Mouse (Mus musculus): ENCODE measurements at regions not wholly inside any gene's neighbourhood (a gene's known extent, or its start where the extent isn't known, plus 50 kb on each side); places are given as distances from the start of the nearest gene placed in this dataset.

GRCm38 (mm10) chr6:89059431-89059975 is 157.5 kb downstream of the Tpra1 start:
- H3K27ac ChIP-seq (ENCODE audit: control insufficient read depth, low read depth, low read length), result no peak overlapping the region
- H3K9me3 ChIP-seq (replicated peaks; ENCODE audit: insufficient read depth, low read length), result no peaks in the 10 kb centered on the region
- no peaks in the 10 kb centered on the region for H3K36me3 ChIP-seq (ENCODE audit: control insufficient read depth in 1 of 2, insufficient read depth in 2 of 2, low read length in 2 of 2)
- H3K4me1 ChIP-seq (ENCODE audit: control insufficient read depth in 1 of 2, insufficient read depth in 2 of 2, low read length in 2 of 2), result no peaks in the 10 kb centered on the region
- TF ChIP-seq POLR2A (IDR thresholded peaks at IDR 0.05; ENCODE audit: control insufficient read depth in 1 of 2, insufficient read depth in 1 of 2, low read depth in 1 of 2, low read length in 2 of 2, poor library complexity in 1 of 2), result no peak
- TF ChIP-seq ELF1 (IDR thresholded peaks at IDR 0.05; ENCODE audit: low read depth, low read length), result no peak
- TF ChIP-seq NRF1 (IDR thresholded peaks at IDR 0.05; ENCODE audit: insufficient read depth, low read depth, low read length, poor library complexity, severe bottlenecking), result no peak
- TF ChIP-seq TCF12 (IDR thresholded peaks at IDR 0.05; ENCODE audit: low read depth, low read length), result no peak
- TF ChIP-seq E2F4 (IDR thresholded peaks at IDR 0.05; ENCODE audit: borderline replicate concordance, low read depth, low read length), result no peak
- no peak for TF ChIP-seq ZNF384 (IDR thresholded peaks at IDR 0.05; ENCODE audit: low read depth, low read length)
- TF ChIP-seq NELFE (IDR thresholded peaks at IDR 0.05; ENCODE audit: low read depth, low read length), result no peak
- TF ChIP-seq SIN3A (IDR thresholded peaks at IDR 0.05; ENCODE audit: low read length), result no peak
- no peak for TF ChIP-seq MXI1 (IDR thresholded peaks at IDR 0.05; ENCODE audit: low read depth, low read length)
- TF ChIP-seq EP300 (IDR thresholded peaks at IDR 0.05; ENCODE audit: low read depth in 1 of 2, low read length in 2 of 2), result no peak
- TF ChIP-seq USF1 (IDR thresholded peaks at IDR 0.05; ENCODE audit: low read depth, low read length), result no peak
- no peak for TF ChIP-seq POLR2AphosphoS2 (IDR thresholded peaks at IDR 0.05; ENCODE audit: low read length)
- no peak for TF ChIP-seq GABPA (IDR thresholded peaks at IDR 0.05; ENCODE audit: low read depth, low read length)
- no peak for TF ChIP-seq CHD2 (IDR thresholded peaks at IDR 0.05; ENCODE audit: low read length)
- TF ChIP-seq MAFK (IDR thresholded peaks at IDR 0.05; ENCODE audit: borderline replicate concordance, low read depth, low read length), result no peak
- no peak for TF ChIP-seq POLR2AphosphoS5 (IDR thresholded peaks at IDR 0.05; ENCODE audit: borderline replicate concordance, low read depth, low read length)
- H3K79me2 ChIP-seq (ENCODE audit: control insufficient read depth, insufficient read depth, low read length, poor library complexity), result no peaks in the 10 kb centered on the region
- DNase-seq (ENCODE audit: low read depth, low spot score), result no peak
- H3K4me3 ChIP-seq (ENCODE audit: control insufficient read depth in 1 of 2, insufficient read depth in 1 of 2, low read depth in 2 of 2, low read length in 2 of 2), result no peak overlapping the region
- no peak overlapping the region for H3K9ac ChIP-seq (ENCODE audit: control insufficient read depth, low read depth, low read length, poor library complexity, severe bottlenecking)
- H3K27me3 ChIP-seq (ENCODE audit: control insufficient read depth in 1 of 2, insufficient read depth in 2 of 2, low read length in 2 of 2), result peaks cover 0 to 5% of the 10 kb centered on the region in 2 experiments; a peak in 2 of 4 replicates

- H3K9me3 ChIP-seq (replicated peaks; ENCODE audit: insufficient read depth, low read length), result no peaks in the 10 kb centered on the region
- no peaks in the 10 kb centered on the region for H3K4me1 ChIP-seq (ENCODE audit: control insufficient read depth in 1 of 2, insufficient read depth in 2 of 2, low read length in 2 of 2)
- H3K79me2 ChIP-seq (ENCODE audit: control insufficient read depth, insufficient read depth, low read length, poor library complexity), result no peaks in the 10 kb centered on the region
- H3K27ac ChIP-seq (ENCODE audit: control insufficient read depth, low read depth, low read length), result no peak overlapping the region
- H3K9ac ChIP-seq (ENCODE audit: control insufficient read depth, low read depth, low read length, poor library complexity, severe bottlenecking), result no peak overlapping the region
- TF ChIP-seq NELFE (IDR thresholded peaks at IDR 0.05; ENCODE audit: low read depth, low read length), result no peak
- no peak for TF ChIP-seq CHD2 (IDR thresholded peaks at IDR 0.05; ENCODE audit: low read length)
- no peak for TF ChIP-seq TCF12 (IDR thresholded peaks at IDR 0.05; ENCODE audit: low read depth, low read length)
- no peak for TF ChIP-seq HCFC1 (IDR thresholded peaks at IDR 0.05; ENCODE audit: low read depth, low read length)
- TF ChIP-seq POLR2AphosphoS5 (IDR thresholded peaks at IDR 0.05; ENCODE audit: borderline replicate concordance, low read depth, low read length), result no peak
- no peak for TF ChIP-seq ZKSCAN1 (IDR thresholded peaks at IDR 0.05; ENCODE audit: low read depth, low read length)
- TF ChIP-seq E2F4 (IDR thresholded peaks at IDR 0.05; ENCODE audit: borderline replicate concordance, low read depth, low read length), result no peak
- TF ChIP-seq MAX (IDR thresholded peaks at IDR 0.05; ENCODE audit: low read length), result no peak
- no peak for TF ChIP-seq MYC (IDR thresholded peaks at IDR 0.05; ENCODE audit: low read depth, low read length)
- TF ChIP-seq NRF1 (IDR thresholded peaks at IDR 0.05; ENCODE audit: insufficient read depth, low read depth, low read length, poor library complexity, severe bottlenecking), result no peak
- TF ChIP-seq SIN3A (IDR thresholded peaks at IDR 0.05; ENCODE audit: low read length), result no peak
- no peak for TF ChIP-seq ELF1 (IDR thresholded peaks at IDR 0.05; ENCODE audit: low read depth, low read length)
- no peak for TF ChIP-seq EP300 (IDR thresholded peaks at IDR 0.05; ENCODE audit: low read depth in 1 of 2, low read length in 2 of 2)
- no peak for TF ChIP-seq GABPA (IDR thresholded peaks at IDR 0.05; ENCODE audit: low read depth, low read length)
- TF ChIP-seq MAZ (IDR thresholded peaks at IDR 0.05; ENCODE audit: low read depth, low read length), result no peak
- TF ChIP-seq ETS1 (IDR thresholded peaks at IDR 0.05; ENCODE audit: low read depth, low read length), result no peak
- TF ChIP-seq ZC3H11A (IDR thresholded peaks at IDR 0.05; ENCODE audit: low read depth, low read length), result no peak
- H3K36me3 ChIP-seq (ENCODE audit: control insufficient read depth in 1 of 2, insufficient read depth in 2 of 2, low read length in 2 of 2), result no peaks in the 10 kb centered on the region
- no peak overlapping the region for H3K4me3 ChIP-seq (ENCODE audit: control insufficient read depth in 1 of 2, insufficient read depth in 1 of 2, low read depth in 2 of 2, low read length in 2 of 2)
- DNase-seq (ENCODE audit: low read depth, low spot score), result no peak
- H3K27me3 ChIP-seq (ENCODE audit: control insufficient read depth in 1 of 2, insufficient read depth in 2 of 2, low read length in 2 of 2), result peaks cover 0 to 7% of the 10 kb centered on the region in 2 experiments; a peak in 2 of 4 replicates
Observed at GRCm38 (mm10) chr6:89064977-89065580, 163.0 kb downstream of the Tpra1 start.

Measured in MEL (cell line).